Mouse (Mus musculus) lung, adult 2 months (tissue): ENCODE data around the gene Akirin2. TPM values are rescaled to one million over a fixed set of nuclear protein-coding genes. Genes with fewer than 3 reads are reported as not detected.

Source experiments
- DNase-seq: peaks from one replicate; pipeline ENCODE4 v3.0.0; 2022
- H3K4me1 ChIP-seq: fragments of 200-500 bp; 2 replicates; pipeline ENCODE4 v1.6.1; 2011; ENCODE audit warnings: low read length; ENCODE audit not compliant: control insufficient read depth, insufficient read depth
- H3K4me3 ChIP-seq: fragments of 200-500 bp; replicated peaks from 2 replicates; pipeline ENCODE3; 2011; ENCODE audit warnings: low read depth, mild to moderate bottlenecking, control low read depth, low read length; ENCODE audit errors: extremely low read depth
- CTCF ChIP-seq: fragments of 200-500 bp; IDR thresholded peaks from 2 replicates; pipeline ENCODE4 v1.5.1; 2011; ENCODE audit warnings: mild to moderate bottlenecking, low read length, control low read depth; ENCODE audit not compliant: insufficient read depth
- POLR2A ChIP-seq: fragments of 200-500 bp; IDR thresholded peaks from 2 replicates; pipeline ENCODE4 v1.6.1; 2011; ENCODE audit warnings: low read depth, mild to moderate bottlenecking, control low read depth, low read length, borderline replicate concordance; ENCODE audit errors: extremely low read depth
- WGBS: fragments of 180-500 bp; shearing (Covaris S2); methylation state at CpG from one replicate; pipeline ENCODE4 v1.1.7; 2018; 5-methylcytosine and 5-hydroxymethylcytosine counted together
- polyA plus RNA-seq: library from polyadenylated mRNA; depleted of rRNA; stranded (reverse); fragments of >200 nt; gene quantifications from 2 replicates; pipeline ENCODE4 v1.2.3, GENCODE M21; 2012; rRNA removed

The Akirin2 gene
- polyA plus RNA-seq, 1 experiment: 26.0 TPM

DNA sequence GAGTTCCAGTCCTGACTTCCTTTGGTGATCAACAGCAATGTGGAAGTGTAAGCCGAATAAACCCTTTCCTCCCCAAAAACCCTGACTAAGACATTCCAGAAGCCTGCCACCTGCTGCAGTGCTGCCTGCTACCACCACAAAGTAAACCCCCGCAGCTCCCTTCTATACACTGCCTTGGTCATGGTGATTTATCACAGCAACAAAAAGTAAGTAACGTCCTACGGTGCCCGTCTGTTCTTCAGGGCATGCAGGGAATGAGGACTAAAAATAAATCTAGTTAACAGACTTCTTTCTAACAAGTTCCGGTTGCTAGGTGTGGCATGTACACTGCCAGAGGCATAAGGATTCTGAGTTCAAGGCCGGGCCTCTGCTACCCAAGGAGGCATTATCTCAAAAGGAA lies 31.3 kb downstream of the Akirin2 start:
- Histone ChIP-seq H3K4me3 (no peak overlapping the region), H3K4me1 (no peaks in the 10 kb centered on the region)
- no peak for DNase-seq
- no peak for TF ChIP-seq POLR2A
- no peak for TF ChIP-seq CTCF
- 80% methylated on average over 7 of the region's 7 CpGs for WGBS

GRCm38 (mm10) chr4:34582476-34582875 lies 31.7 kb downstream of the Akirin2 start:
- H3K4me3 ChIP-seq: no peak overlapping the region
- TF ChIP-seq CTCF (no peak), POLR2A (no peak)
- 58% methylated on average over 5 of the region's 5 CpGs for WGBS
- DNase-seq: no peak
- no peaks in the 10 kb centered on the region for H3K4me1 ChIP-seq

GRCm38 (mm10) chr4:34583427-34583826 lies 32.7 kb downstream of the Akirin2 start:
- no peak overlapping the region for H3K4me3 ChIP-seq
- DNase-seq: no peak
- WGBS: 86% methylated on average over 3 of the region's 3 CpGs
- TF ChIP-seq CTCF: no peak
- no peak for TF ChIP-seq POLR2A
- no peaks in the 10 kb centered on the region for H3K4me1 ChIP-seq

GRCm38 (mm10) chr4:34584871-34585607 lies 34.3 kb downstream of the Akirin2 start:
- TF ChIP-seq CTCF: no peak
- TF ChIP-seq POLR2A: no peak
- Histone ChIP-seq H3K4me1 (no peaks in the 10 kb centered on the region), H3K4me3 (no peak overlapping the region)
- no peak for DNase-seq
- whole genome bisulfite sequencing: 48% methylated on average over 7 of the region's 7 CpGs

GRCm38 (mm10) chr4:34603123-34603522 lies 52.4 kb downstream of the Akirin2 start:
- no peak for DNase-seq
- no peak overlapping the region for H3K4me3 ChIP-seq
- WGBS: 98% methylated on average over 6 of the region's 6 CpGs
- TF ChIP-seq POLR2A: no peak
- no peak for TF ChIP-seq CTCF
- no peaks in the 10 kb centered on the region for H3K4me1 ChIP-seq

GRCm38 (mm10) chr4:34606658-34607057 lies 55.9 kb downstream of the Akirin2 start:
- no peaks in the 10 kb centered on the region for H3K4me1 ChIP-seq
- DNase-seq: no peak
- no peak for TF ChIP-seq POLR2A
- TF ChIP-seq CTCF: no peak
- WGBS: 91% methylated on average over 10 of the region's 10 CpGs
- H3K4me3 ChIP-seq: no peak overlapping the region

DNA sequence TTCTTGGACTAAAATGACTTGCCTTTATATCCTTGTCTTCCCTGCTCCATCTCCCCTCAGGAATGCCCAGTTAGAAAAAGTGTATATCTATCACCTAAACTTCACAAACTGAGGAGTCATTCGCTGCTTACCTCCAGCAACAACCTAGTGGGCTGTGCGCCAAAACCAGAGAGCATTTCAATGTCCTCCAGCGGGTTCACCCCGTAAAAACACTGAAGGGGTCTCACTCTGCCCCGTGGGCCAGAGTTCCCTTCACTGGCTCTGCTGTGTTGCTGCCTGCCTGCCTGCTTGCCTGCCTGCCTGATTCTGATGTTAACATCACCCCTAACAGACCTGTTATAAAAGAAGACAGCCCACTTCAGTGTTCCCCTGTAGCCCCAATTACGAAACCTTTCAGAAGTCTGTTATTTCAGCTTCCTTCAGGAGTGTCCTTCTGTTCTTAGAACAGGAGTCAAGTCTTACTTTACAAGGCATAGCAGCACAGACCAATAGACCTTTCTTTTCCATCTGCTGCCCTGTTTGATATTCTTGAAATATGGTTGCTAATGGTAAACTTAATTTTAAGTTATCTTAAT lies 62.9 kb downstream of the Akirin2 start:
- H3K4me1 ChIP-seq: peaks cover 10% of the 10 kb centered on the region; the same call in 1 of the 2 replicates
- peak; percentile 8 for DNase-seq
- WGBS: 47% methylated on average over 6 of the region's 6 CpGs

GRCm38 (mm10) chr4:34614630-34615094 lies 63.9 kb downstream of the Akirin2 start, which contains the start of the genes Orc3 and Rars2:
Gene Orc3 (minus strand): TSS chr4:34614944.
Gene Rars2 (plus strand): TSS chr4:34614957.
- peak; percentile 91 for DNase-seq
- WGBS: under 1% methylated on average over 42 of the region's 42 CpGs
- Histone ChIP-seq H3K4me1 (peaks cover 10% of the 10 kb centered on the region; the same call in 1 of the 2 replicates), H3K4me3 (peak within 1 kb of the TSS; percentile 92)
- TF ChIP-seq CTCF: no peak
- peak; percentile 77; the same call in 1 of the 2 replicates for TF ChIP-seq POLR2A

More for the DNA sequence above, 62.9 kb downstream of the Akirin2 start:
- TF ChIP-seq POLR2A: no peak
- no peak for TF ChIP-seq CTCF
- H3K4me3 ChIP-seq: peak overlapping the region; percentile 29

DNA sequence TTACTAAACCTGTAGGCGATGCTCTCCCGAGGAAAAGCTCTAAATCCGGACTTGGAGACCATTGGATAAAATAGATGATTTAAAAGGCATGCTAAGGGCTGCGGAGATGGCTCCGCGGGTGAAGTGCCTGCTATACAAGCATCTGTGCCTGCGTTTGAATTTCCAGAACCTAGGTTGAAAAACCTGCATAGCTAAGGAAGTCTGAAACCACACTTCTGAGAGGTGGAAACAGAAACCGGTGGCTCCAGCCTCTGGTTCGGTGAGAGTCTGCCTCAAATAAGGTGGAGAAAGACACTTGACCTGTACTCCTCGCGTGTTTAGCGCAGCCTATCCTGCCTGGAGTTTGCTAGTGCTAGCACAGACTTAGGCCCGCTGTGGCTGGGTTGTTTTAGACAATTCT lies 64.6 kb downstream of the Akirin2 start:
- peaks cover 10% of the 10 kb centered on the region; the same call in 1 of the 2 replicates for H3K4me1 ChIP-seq
- peak; percentile 16 for DNase-seq
- peak overlapping the region; percentile 92 for H3K4me3 ChIP-seq
- no peak for TF ChIP-seq CTCF
- TF ChIP-seq POLR2A: no peak
- WGBS: under 1% methylated on average over 13 of the region's 13 CpGs

- no peak overlapping the region for H3K4me3 ChIP-seq
- 72% methylated on average over 8 of the region's 8 CpGs for WGBS
- no peak for DNase-seq
- H3K4me1 ChIP-seq: peaks cover 10% of the 10 kb centered on the region; the same call in 1 of the 2 replicates
- TF ChIP-seq CTCF: no peak
- TF ChIP-seq POLR2A: no peak
Observed at GRCm38 (mm10) chr4:34616146-34616545, 65.4 kb downstream of the Akirin2 start.

Other genes with a start within 250 kb of the Akirin2 start
- 8.8 and 18.4 TPM in 2 replicates for gene Orc3, start 64.0 kb downstream of the Akirin2 start, polyA plus RNA-seq
- 5.1 and 7.5 TPM in 2 replicates for gene Rars2, start 64.0 kb downstream of the Akirin2 start, polyA plus RNA-seq
- gene Slc35a1, start 136.5 kb downstream of the Akirin2 start, polyA plus RNA-seq: 8.1 and 11.7 TPM in 2 replicates
- gene Cfap206, start 179.3 kb downstream of the Akirin2 start, polyA plus RNA-seq: 5.7 and 7.1 TPM in 2 replicates
- not detected in 2 replicates for gene Gm136, start 205.3 kb downstream of the Akirin2 start, polyA plus RNA-seq
- 1.9 and 3.1 TPM in 2 replicates for gene Smim8, start 227.5 kb downstream of the Akirin2 start, polyA plus RNA-seq